ENCODE assay signal across 12 mouse cellular contexts in genomic region chr7:125818301-125818712, GRCm38 (mm10).
DNase-seq lines count a peak whose midpoint lies in the region; ATAC-seq lines count a peak whose summit lies in the region.
"Had no signal": no experiment of that assay in that cellular context is flagged by ENCODE, and none has a peak within 500 bp of the region (broad histone marks: within the 10 kb centered on the region; RNA-seq: fewer than 3 reads in every experiment).

No protein-coding gene starts in this region.

- no peak overlapping the region for H3K9ac ChIP-seq in midbrain, embryonic 14.5 days (replicated peaks; ENCODE audit: low read length)
- H3K9ac ChIP-seq in forebrain, embryonic 11.5 days (ENCODE audit: low read length) = no peak overlapping the region
- H3K9ac ChIP-seq: heart, embryonic 13.5 days; liver, embryonic 13.5 days had no signal

- peaks cover 9% of the 10 kb centered on the region; the same call in 1 of the 2 replicates for H3K4me1 ChIP-seq in midbrain, embryonic 14.5 days (ENCODE audit: control insufficient read depth, insufficient read depth, low read length)
- H3K4me1 ChIP-seq in midbrain, embryonic 10.5 days = peaks cover 6% of the 10 kb centered on the region
- H3K4me1 ChIP-seq in forebrain, embryonic 11.5 days (replicated peaks; ENCODE audit: control insufficient read depth, insufficient read depth, low read length) = no peaks in the 10 kb centered on the region
- H3K4me1 ChIP-seq: liver, embryonic 13.5 days had no signal

- peak; percentile 32 for DNase-seq in midbrain, embryonic 14.5 days
- no peak for DNase-seq in midbrain, embryonic 10.5 days (ENCODE audit: low spot score)
- peak; percentile 40 for DNase-seq in forelimb bud, embryonic 11.5 days (ENCODE audit: low read depth, low spot score)
- peak; percentile 37 for DNase-seq in kidney, postnatal 10 days
- DNase-seq in retina, postnatal 1 day = peak; percentile 63
- no peak for DNase-seq in heart, postnatal 4 days
- DNase-seq in forebrain, embryonic 11.5 days (ENCODE audit: low spot score) = no peak
- DNase-seq: liver, embryonic 13.5 days; thymus, postnatal 36 days had no signal

- H3K27me3 ChIP-seq in midbrain, embryonic 14.5 days (ENCODE audit: control insufficient read depth, insufficient read depth, low read length) = no peaks in the 10 kb centered on the region
- H3K27me3 ChIP-seq in midbrain, embryonic 10.5 days (ENCODE audit: low read depth, poor library complexity, severe bottlenecking) = no peaks in the 10 kb centered on the region
- no peaks in the 10 kb centered on the region for H3K27me3 ChIP-seq in forebrain, embryonic 11.5 days (ENCODE audit: control insufficient read depth, insufficient read depth, low read length)
- H3K27me3 ChIP-seq: heart, embryonic 13.5 days; liver, embryonic 13.5 days; megakaryocyte, embryonic 14.5 days had no signal

- H3K9me3 ChIP-seq in midbrain, embryonic 14.5 days (ENCODE audit: control insufficient read depth, low read length) = no peaks in the 10 kb centered on the region
- H3K9me3 ChIP-seq in midbrain, embryonic 10.5 days (replicated peaks) = no peaks in the 10 kb centered on the region
- no peaks in the 10 kb centered on the region for H3K9me3 ChIP-seq in forebrain, embryonic 11.5 days (ENCODE audit: control insufficient read depth, low read length)
- H3K9me3 ChIP-seq: heart, embryonic 13.5 days; liver, embryonic 13.5 days; megakaryocyte, embryonic 14.5 days had no signal

- H3K4me2 ChIP-seq in midbrain, embryonic 14.5 days (ENCODE audit: low read length) = no peak overlapping the region
- no peak overlapping the region for H3K4me2 ChIP-seq in forebrain, embryonic 11.5 days (ENCODE audit: low read depth, low read length, severe bottlenecking)
- H3K4me2 ChIP-seq: heart, embryonic 13.5 days; liver, embryonic 13.5 days had no signal

- H3K36me3 ChIP-seq in midbrain, embryonic 14.5 days (ENCODE audit: control insufficient read depth, insufficient read depth, low read length) = peaks cover 19% of the 10 kb centered on the region
- H3K36me3 ChIP-seq in midbrain, embryonic 10.5 days = peaks cover 22% of the 10 kb centered on the region
- no peaks in the 10 kb centered on the region for H3K36me3 ChIP-seq in forebrain, embryonic 11.5 days (ENCODE audit: control insufficient read depth, insufficient read depth, low read length)
- H3K36me3 ChIP-seq: liver, embryonic 13.5 days had no signal

- 54% methylated on average over 9 of the region's 9 CpGs for WGBS in midbrain, embryonic 14.5 days
- 77% methylated on average over 9 of the region's 9 CpGs for WGBS in midbrain, embryonic 10.5 days
- WGBS in forebrain, embryonic 11.5 days = 47% methylated on average over 9 of the region's 9 CpGs

- no peak for ATAC-seq in midbrain, embryonic 14.5 days (ENCODE audit: low FRiP score, low TSS enrichment)
- no peak for ATAC-seq in erythroblast, adult 5-6 weeks (replicated peaks; ENCODE audit: low FRiP score, poor library complexity, severe bottlenecking)
- no peak; the same call in 1 of the 2 replicates for ATAC-seq in forebrain, embryonic 11.5 days (replicated peaks; ENCODE audit: low FRiP score)

- H3K27ac ChIP-seq in midbrain, embryonic 14.5 days (replicated peaks; ENCODE audit: low read depth, low read length) = 0 out of 2 replicates have a peak overlapping the region, but pooled peaks have one; percentile 32
- H3K27ac ChIP-seq in midbrain, embryonic 10.5 days (replicated peaks) = no peak overlapping the region
- H3K27ac ChIP-seq in forebrain, embryonic 11.5 days (ENCODE audit: low read depth, low read length) = no peak overlapping the region
- H3K27ac ChIP-seq: heart, embryonic 13.5 days; liver, embryonic 13.5 days had no signal

- no peak overlapping the region for H3K4me3 ChIP-seq in midbrain, embryonic 14.5 days (replicated peaks; ENCODE audit: low read depth, low read length)
- H3K4me3 ChIP-seq in midbrain, embryonic 10.5 days = no peak overlapping the region
- H3K4me3 ChIP-seq in forebrain, embryonic 11.5 days (ENCODE audit: low read depth, low read length) = no peak overlapping the region
- H3K4me3 ChIP-seq: heart, embryonic 13.5 days; liver, embryonic 13.5 days; megakaryocyte, embryonic 14.5 days had no signal

Comparison
In these comparisons a context has a peak if more than half of its experiments do, and no peak if none do; other contexts are left out.
1. DNase-seq: peak in midbrain, embryonic 14.5 days (single experiment), forelimb bud, embryonic 11.5 days (single experiment), kidney, postnatal 10 days (single experiment) and retina, postnatal 1 day (single experiment); none in midbrain, embryonic 10.5 days (single experiment), heart, postnatal 4 days (single experiment) and forebrain, embryonic 11.5 days (single experiment).